Mouse (Mus musculus) liver, embryonic 12.5 days (tissue): ENCODE data around the gene Tac2. TPM values are rescaled to one million over a fixed set of nuclear protein-coding genes. Genes with fewer than 3 reads are reported as not detected.

ENCODE experiments used
- ATAC-seq: fragments of 200-750 bp; cut with Nextera tagmentation; 2 replicates; pipeline ENCODE4 v1.8.0; 2017; ENCODE audit warnings: moderate number of reproducible peaks, mild to moderate bottlenecking, moderate library complexity
- H3K27ac ChIP-seq: fragments of 300-500 bp; sonication (generic); 2 replicates; pipeline ENCODE4 v1.5.1; 2016; ENCODE audit warnings: mild to moderate bottlenecking
- H3K27me3 ChIP-seq: fragments of 300-500 bp; sonication (generic); replicated peaks from 2 replicates; pipeline ENCODE4 v1.6.1; 2016; ENCODE audit warnings: mild to moderate bottlenecking, moderate library complexity
- H3K36me3 ChIP-seq: fragments of 300-500 bp; sonication (generic); 2 replicates; pipeline ENCODE4 v1.6.1; 2016; ENCODE audit warnings: mild to moderate bottlenecking, moderate library complexity
- H3K4me1 ChIP-seq: fragments of 300-500 bp; sonication (generic); 2 replicates; pipeline ENCODE4 v1.6.1; 2016
- H3K4me2 ChIP-seq: fragments of 300-500 bp; sonication (generic); 2 replicates; pipeline ENCODE4 v1.6.1; 2016; ENCODE audit warnings: mild to moderate bottlenecking, moderate library complexity
- H3K4me3 ChIP-seq: fragments of 300-500 bp; sonication (generic); 2 replicates; pipeline ENCODE4 v1.5.1; 2016; ENCODE audit warnings: mild to moderate bottlenecking, moderate library complexity
- H3K9ac ChIP-seq: fragments of 300-500 bp; sonication (generic); 2 replicates; pipeline ENCODE4 v1.6.1; 2016; ENCODE audit warnings: mild to moderate bottlenecking, moderate library complexity
- H3K9me3 ChIP-seq: fragments of 300-500 bp; sonication (generic); replicated peaks from 2 replicates; pipeline ENCODE4 v1.6.1; 2016; ENCODE audit warnings: mild to moderate bottlenecking, moderate library complexity
- WGBS: fragments of 180-500 bp; shearing (Covaris S2); methylation state at CpG from one replicate; pipeline ENCODE4 v1.1.7; 2016; ENCODE audit not compliant: insufficient replicate concordance; 5-methylcytosine and 5-hydroxymethylcytosine counted together
- polyA plus RNA-seq: library from polyadenylated mRNA; unstranded; fragments of >200 nt; fragmentation: Nextera tagmentation; extraction: Ambion mirVana; gene quantifications from 2 replicates; pipeline ENCODE4 v1.2.1, GENCODE M21; 2016

Gene Tac2
- polyA plus RNA-seq, 1 experiment from 2014 or later, result 8.6 TPM

GRCm38 (mm10) chr10:127730285-127730932 lies 6.1 kb downstream of the Tac2 start:
- WGBS, result 32% methylated on average over 11 of the region's 11 CpGs
- peaks cover 30% of the 10 kb centered on the region for H3K27me3 ChIP-seq
- peak overlapping the region; percentile 89 for H3K27ac ChIP-seq
- peak overlapping the region; percentile 18 for H3K9ac ChIP-seq
- ATAC-seq, result peak; percentile 92
- no peaks in the 10 kb centered on the region for H3K9me3 ChIP-seq
- peak overlapping the region; percentile 48 for H3K4me2 ChIP-seq
- H3K4me1 ChIP-seq, result peaks cover 84% of the 10 kb centered on the region
- H3K36me3 ChIP-seq, result no peaks in the 10 kb centered on the region
- no peak overlapping the region for H3K4me3 ChIP-seq

GRCm38 (mm10) chr10:127730933-127731310 lies 6.6 kb downstream of the Tac2 start:
- Histone ChIP-seq H3K36me3 (no peaks in the 10 kb centered on the region), H3K9me3 (no peaks in the 10 kb centered on the region), H3K27me3 (peaks cover 25% of the 10 kb centered on the region), H3K4me3 (no peak overlapping the region), H3K4me2 (peak overlapping the region; percentile 48), H3K9ac (peak overlapping the region; percentile 13; the same call in 1 of the 2 replicates), H3K4me1 (peaks cover 84% of the 10 kb centered on the region), H3K27ac (peak overlapping the region; percentile 89)
- no peak for ATAC-seq
- 56% methylated on average over 9 of the region's 9 CpGs for WGBS

GRCm38 (mm10) chr10:127731397-127731796 lies 7.1 kb downstream of the Tac2 start:
- Histone ChIP-seq H3K4me3 (no peak overlapping the region), H3K27ac (peak overlapping the region; percentile 89), H3K9me3 (no peaks in the 10 kb centered on the region), H3K9ac (0 out of 2 replicates have a peak overlapping the region, but pooled peaks have one; percentile 13), H3K4me1 (peaks cover 88% of the 10 kb centered on the region), H3K4me2 (peak overlapping the region; percentile 48), H3K36me3 (no peaks in the 10 kb centered on the region), H3K27me3 (peaks cover 22% of the 10 kb centered on the region)
- WGBS, result 31% methylated on average over 5 of the region's 5 CpGs
- ATAC-seq, result no peak

- H3K27me3 ChIP-seq, result no peaks in the 10 kb centered on the region; the same call in 1 of the 2 replicates
- H3K4me3 ChIP-seq, result no peak overlapping the region
- no peaks in the 10 kb centered on the region for H3K36me3 ChIP-seq
- H3K4me1 ChIP-seq, result peaks cover 95% of the 10 kb centered on the region
- H3K27ac ChIP-seq, result no peak overlapping the region
- H3K4me2 ChIP-seq, result no peak overlapping the region
- no peak for ATAC-seq
- WGBS, result 31% methylated on average over 5 of the region's 5 CpGs
- H3K9ac ChIP-seq, result no peak overlapping the region
- H3K9me3 ChIP-seq, result no peaks in the 10 kb centered on the region
These were observed 10.2 kb downstream of the Tac2 start for GRCm38 (mm10) chr10:127734434-127734833.

GRCm38 (mm10) chr10:127736266-127736665 lies 12.0 kb downstream of the Tac2 start:
- Histone ChIP-seq H3K4me3 (no peak overlapping the region), H3K4me1 (peaks cover 93% of the 10 kb centered on the region), H3K36me3 (peaks cover 2% of the 10 kb centered on the region), H3K27me3 (no peaks in the 10 kb centered on the region), H3K9ac (no peak overlapping the region), H3K27ac (peak overlapping the region; percentile 23), H3K4me2 (no peak overlapping the region), H3K9me3 (no peaks in the 10 kb centered on the region)
- WGBS, result 54% methylated on average over 2 of the region's 2 CpGs
- ATAC-seq, result no peak

- Histone ChIP-seq H3K36me3 (peaks cover 8% of the 10 kb centered on the region), H3K27me3 (no peaks in the 10 kb centered on the region), H3K4me3 (no peak overlapping the region), H3K27ac (peak overlapping the region; percentile 23), H3K4me2 (peak overlapping the region; percentile 20; the same call in 1 of the 2 replicates), H3K9me3 (no peaks in the 10 kb centered on the region), H3K4me1 (peaks cover 87% of the 10 kb centered on the region), H3K9ac (no peak overlapping the region)
- WGBS, result 31% methylated on average over 4 of the region's 4 CpGs
- ATAC-seq, result no peak
These were observed 12.6 kb downstream of the Tac2 start for GRCm38 (mm10) chr10:127736916-127737315.

- Histone ChIP-seq H3K4me1 (peaks cover 82% of the 10 kb centered on the region), H3K27me3 (no peaks in the 10 kb centered on the region), H3K4me2 (0 out of 2 replicates have a peak overlapping the region, but pooled peaks have one; percentile 20), H3K36me3 (peaks cover 14% of the 10 kb centered on the region), H3K9ac (no peak overlapping the region), H3K27ac (peak overlapping the region; percentile 20; the same call in 1 of the 2 replicates), H3K4me3 (no peak overlapping the region), H3K9me3 (no peaks in the 10 kb centered on the region)
- ATAC-seq, result no peak
- WGBS, result 13% methylated on average over 2 of the region's 2 CpGs
These were observed 13.3 kb downstream of the Tac2 start for GRCm38 (mm10) chr10:127737552-127737951.

GRCm38 (mm10) chr10:127738151-127738882 lies 14.0 kb downstream of the Tac2 start:
- Histone ChIP-seq H3K36me3 (peaks cover 22% of the 10 kb centered on the region), H3K27me3 (no peaks in the 10 kb centered on the region), H3K4me3 (peak overlapping the region; percentile 88), H3K27ac (peak overlapping the region; percentile 82), H3K4me2 (peak overlapping the region; percentile 86), H3K4me1 (peaks cover 75% of the 10 kb centered on the region), H3K9ac (peak overlapping the region; percentile 92; the same call in 1 of the 2 replicates), H3K9me3 (0 out of 2 replicates have a peak, but pooled peaks cover 2% of the 10 kb centered on the region)
- 26% methylated on average over 13 of the region's 13 CpGs for WGBS
- ATAC-seq, result peak; percentile 57

GRCm38 (mm10) chr10:127739083-127739660 lies 14.9 kb downstream of the Tac2 start, which contains the start of gene Zbtb39:
Gene Zbtb39, plus strand, starts transcription at chr10:127739538.
- Histone ChIP-seq H3K4me3 (peak within 1 kb of the TSS; percentile 88), H3K27me3 (no peaks in the 10 kb centered on the region), H3K9me3 (0 out of 2 replicates have a peak, but pooled peaks cover 2% of the 10 kb centered on the region), H3K9ac (peak within 1 kb of the TSS; percentile 92), H3K27ac (peak within 1 kb of the TSS; percentile 82), H3K4me1 (peaks cover 66% of the 10 kb centered on the region), H3K4me2 (peak within 1 kb of the TSS; percentile 86), H3K36me3 (peaks cover 31% of the 10 kb centered on the region)
- peak; percentile 75 for ATAC-seq
- 1% methylated on average over 49 of the region's 61 CpGs for WGBS

- WGBS, result under 1% methylated on average over 51 of the region's 55 CpGs
- Histone ChIP-seq H3K27me3 (no peaks in the 10 kb centered on the region), H3K4me2 (peak overlapping the region; percentile 86), H3K9ac (peak overlapping the region; percentile 92), H3K9me3 (0 out of 2 replicates have a peak, but pooled peaks cover 2% of the 10 kb centered on the region), H3K4me3 (peak overlapping the region; percentile 88), H3K27ac (peak overlapping the region; percentile 82), H3K36me3 (peaks cover 36% of the 10 kb centered on the region), H3K4me1 (peaks cover 61% of the 10 kb centered on the region)
- ATAC-seq, result peak; percentile 56
These were observed 15.4 kb downstream of the Tac2 start for GRCm38 (mm10) chr10:127739661-127740161.

- Histone ChIP-seq H3K36me3 (peaks cover 71% of the 10 kb centered on the region), H3K4me1 (peaks cover 47% of the 10 kb centered on the region), H3K4me3 (no peak overlapping the region), H3K9me3 (0 out of 2 replicates have a peak, but pooled peaks cover 2% of the 10 kb centered on the region), H3K4me2 (no peak overlapping the region), H3K27ac (no peak overlapping the region), H3K27me3 (no peaks in the 10 kb centered on the region), H3K9ac (no peak overlapping the region)
- 60% methylated on average over 5 of the region's 5 CpGs for WGBS
- ATAC-seq, result no peak
These were observed 20.4 kb downstream of the Tac2 start for GRCm38 (mm10) chr10:127744661-127745060.
